Mouse (Mus musculus) neural tube, embryonic 13.5 days (tissue): ENCODE results near the gene Pygb. TPM values are rescaled to one million over a fixed set of nuclear protein-coding genes. Genes with fewer than 3 reads are reported as not detected.

Source experiments
- ATAC-seq: fragments of 200-750 bp; cut with Nextera tagmentation; 2 replicates; pipeline ENCODE4 v1.8.0; 2017; ENCODE audit warnings: low read depth, mild to moderate bottlenecking, moderate TSS enrichment, moderate library complexity
- H3K27ac ChIP-seq: fragments of 300-500 bp; sonication (generic); replicated peaks from 2 replicates; pipeline ENCODE4 v1.5.1; 2015; ENCODE audit warnings: moderate library complexity, mild to moderate bottlenecking, inconsistent platforms
- H3K27me3 ChIP-seq: fragments of 300-500 bp; sonication (generic); 2 replicates; pipeline ENCODE4 v1.6.1; 2015; ENCODE audit warnings: mild to moderate bottlenecking, inconsistent platforms
- H3K36me3 ChIP-seq: fragments of 300-500 bp; sonication (generic); 2 replicates; pipeline ENCODE4 v1.6.1; 2015; ENCODE audit warnings: mild to moderate bottlenecking, inconsistent platforms
- H3K4me1 ChIP-seq: fragments of 300-500 bp; sonication (generic); replicated peaks from 2 replicates; pipeline ENCODE4 v1.6.1; 2015; ENCODE audit warnings: inconsistent platforms
- H3K4me2 ChIP-seq: fragments of 300-500 bp; sonication (generic); 2 replicates; pipeline ENCODE4 v1.6.1; 2015; ENCODE audit warnings: inconsistent platforms, mild to moderate bottlenecking, moderate library complexity
- H3K4me3 ChIP-seq: fragments of 300-500 bp; sonication (generic); 2 replicates; pipeline ENCODE4 v1.5.1; 2015; ENCODE audit warnings: mild to moderate bottlenecking, inconsistent platforms
- H3K9ac ChIP-seq: fragments of 300-500 bp; sonication (generic); 2 replicates; pipeline ENCODE4 v1.6.1; 2015; ENCODE audit warnings: moderate library complexity, mild to moderate bottlenecking, inconsistent platforms
- H3K9me3 ChIP-seq: fragments of 300-500 bp; sonication (generic); 2 replicates; pipeline ENCODE4 v1.6.1; 2016; ENCODE audit warnings: inconsistent platforms
- WGBS: fragments of 180-500 bp; shearing (Covaris S2); methylation state at CpG from one replicate; pipeline ENCODE4 v1.1.7; 2015; 5-methylcytosine and 5-hydroxymethylcytosine counted together
- polyA plus RNA-seq: library from polyadenylated mRNA; unstranded; fragments of >200 nt; fragmentation: Nextera tagmentation; extraction: Ambion mirVana; gene quantifications from 2 replicates; pipeline ENCODE4 v1.2.1, GENCODE M21; 2015

Gene Pygb
- polyA plus RNA-seq, 1 experiment from 2014 or later: 101 TPM

GRCm38 (mm10) chr2:150830011-150830410 is 43.5 kb downstream of the Pygb start:
- 87% methylated on average over 2 of the region's 2 CpGs for WGBS
- no peaks in the 10 kb centered on the region for H3K27me3 ChIP-seq
- peaks cover 100% of the 10 kb centered on the region for H3K36me3 ChIP-seq
- H3K4me2 ChIP-seq: no peak overlapping the region
- no peaks in the 10 kb centered on the region for H3K9me3 ChIP-seq
- H3K4me3 ChIP-seq: no peak overlapping the region
- no peaks in the 10 kb centered on the region for H3K4me1 ChIP-seq
- H3K9ac ChIP-seq: no peak overlapping the region
- H3K27ac ChIP-seq: no peak overlapping the region
- no peak for ATAC-seq

DNA sequence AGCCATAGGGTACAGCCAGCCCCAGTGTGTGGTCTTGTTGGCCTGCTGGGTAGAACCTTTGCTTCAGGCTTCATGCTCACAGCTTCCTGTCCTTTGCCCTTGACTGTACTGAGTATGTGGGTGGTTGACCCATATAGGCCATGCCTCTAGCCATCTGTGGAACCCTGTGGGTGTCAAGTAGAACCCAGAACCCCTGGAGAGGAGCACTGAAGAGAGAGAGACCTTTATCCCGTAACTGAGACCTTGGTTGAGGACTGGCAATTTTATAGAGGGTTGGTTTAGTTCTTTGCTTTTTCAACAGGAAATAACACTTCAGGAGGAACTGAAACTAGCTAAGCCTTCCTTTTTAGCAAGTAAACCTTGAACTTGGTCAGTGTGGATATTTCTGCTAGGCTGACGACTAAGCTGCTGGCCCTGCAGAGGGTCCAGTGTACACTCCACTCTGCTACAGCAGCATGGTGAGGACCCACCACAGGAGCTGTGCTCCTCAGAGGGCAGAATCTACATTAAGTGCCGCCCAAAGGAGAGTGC is 44.4 kb downstream of the Pygb start:
- Histone ChIP-seq H3K27ac (no peak overlapping the region), H3K36me3 (peaks cover 96% of the 10 kb centered on the region), H3K4me1 (no peaks in the 10 kb centered on the region), H3K27me3 (no peaks in the 10 kb centered on the region), H3K4me2 (no peak overlapping the region), H3K9ac (no peak overlapping the region), H3K4me3 (no peak overlapping the region), H3K9me3 (no peaks in the 10 kb centered on the region)
- no peak for ATAC-seq
- WGBS: 78% methylated on average over 3 of the region's 3 CpGs

DNA sequence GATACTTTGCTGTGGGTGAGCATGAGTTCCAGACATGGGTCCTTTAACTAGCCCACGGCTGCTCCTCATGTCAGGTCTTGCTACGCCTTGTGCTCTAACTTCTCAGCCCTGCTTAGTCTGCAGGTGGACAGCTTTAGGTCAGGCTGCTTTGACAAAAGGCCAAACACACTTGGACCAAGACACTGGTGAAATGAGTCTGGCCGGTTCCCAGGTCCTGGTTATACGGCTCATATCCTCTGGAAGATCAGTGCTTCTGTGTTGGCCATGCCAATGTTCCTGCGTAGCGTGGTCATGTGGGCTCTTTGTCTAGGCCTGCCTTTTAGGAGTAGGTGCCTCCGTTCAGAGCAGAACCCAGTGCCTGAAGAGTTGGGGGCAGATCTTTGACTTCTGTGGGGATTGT is 45.5 kb downstream of the Pygb start:
- WGBS: 93% methylated on average over 7 of the region's 7 CpGs
- Histone ChIP-seq H3K36me3 (peaks cover 92% of the 10 kb centered on the region), H3K27me3 (no peaks in the 10 kb centered on the region)

GRCm38 (mm10) chr2:150834616-150835015 is 48.1 kb downstream of the Pygb start:
- Histone ChIP-seq H3K36me3 (peaks cover 86% of the 10 kb centered on the region), H3K27ac (no peak overlapping the region), H3K9ac (no peak overlapping the region), H3K4me2 (no peak overlapping the region), H3K4me1 (no peaks in the 10 kb centered on the region), H3K4me3 (no peak overlapping the region), H3K9me3 (no peaks in the 10 kb centered on the region), H3K27me3 (no peaks in the 10 kb centered on the region)
- no peak for ATAC-seq
- WGBS: 95% methylated on average over 7 of the region's 7 CpGs

More for the DNA sequence above, 45.5 kb downstream of the Pygb start:
- no peak for ATAC-seq
- H3K4me1 ChIP-seq: no peaks in the 10 kb centered on the region
- H3K9me3 ChIP-seq: no peaks in the 10 kb centered on the region
- H3K4me3 ChIP-seq: no peak overlapping the region
- H3K27ac ChIP-seq: no peak overlapping the region
- H3K4me2 ChIP-seq: no peak overlapping the region
- H3K9ac ChIP-seq: no peak overlapping the region

- Histone ChIP-seq H3K27ac (no peak overlapping the region), H3K4me3 (no peak overlapping the region), H3K36me3 (peaks cover 76% of the 10 kb centered on the region), H3K27me3 (no peaks in the 10 kb centered on the region), H3K4me1 (no peaks in the 10 kb centered on the region), H3K9me3 (no peaks in the 10 kb centered on the region), H3K9ac (no peak overlapping the region), H3K4me2 (no peak overlapping the region)
- no peak for ATAC-seq
- 94% methylated on average over 4 of the region's 4 CpGs for WGBS
These were observed 49.4 kb downstream of the Pygb start for GRCm38 (mm10) chr2:150835975-150836374.

DNA sequence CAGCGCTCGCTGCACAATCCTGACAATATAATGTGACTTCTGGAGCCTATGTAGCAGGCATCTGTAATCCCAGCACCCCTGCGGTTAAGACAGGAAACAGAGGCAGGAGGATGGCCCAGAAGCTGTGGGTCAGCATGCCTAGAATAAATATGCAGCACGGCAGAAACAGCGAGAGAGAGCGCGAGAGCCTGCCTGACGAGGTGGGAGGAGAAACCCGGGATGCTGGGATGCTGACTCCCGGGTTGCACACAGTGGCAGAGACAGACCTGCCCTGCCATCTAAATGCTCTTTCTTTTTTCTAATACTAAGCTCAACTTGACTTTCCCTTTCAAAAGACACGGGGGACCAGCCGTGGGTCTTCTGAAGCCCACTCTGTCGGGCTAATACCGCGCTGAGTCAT is 50.4 kb downstream of the Pygb start:
- Histone ChIP-seq H3K9ac (no peak overlapping the region), H3K4me3 (no peak overlapping the region), H3K27me3 (no peaks in the 10 kb centered on the region), H3K4me2 (no peak overlapping the region), H3K36me3 (peaks cover 67% of the 10 kb centered on the region), H3K27ac (no peak overlapping the region), H3K4me1 (no peaks in the 10 kb centered on the region), H3K9me3 (no peaks in the 10 kb centered on the region)
- 75% methylated on average over 15 of the region's 15 CpGs for WGBS
- ATAC-seq: no peak

- H3K4me3 ChIP-seq: no peak overlapping the region
- ATAC-seq: no peak
These were observed 51.2 kb downstream of the Pygb start for GRCm38 (mm10) chr2:150837781-150838180.

DNA sequence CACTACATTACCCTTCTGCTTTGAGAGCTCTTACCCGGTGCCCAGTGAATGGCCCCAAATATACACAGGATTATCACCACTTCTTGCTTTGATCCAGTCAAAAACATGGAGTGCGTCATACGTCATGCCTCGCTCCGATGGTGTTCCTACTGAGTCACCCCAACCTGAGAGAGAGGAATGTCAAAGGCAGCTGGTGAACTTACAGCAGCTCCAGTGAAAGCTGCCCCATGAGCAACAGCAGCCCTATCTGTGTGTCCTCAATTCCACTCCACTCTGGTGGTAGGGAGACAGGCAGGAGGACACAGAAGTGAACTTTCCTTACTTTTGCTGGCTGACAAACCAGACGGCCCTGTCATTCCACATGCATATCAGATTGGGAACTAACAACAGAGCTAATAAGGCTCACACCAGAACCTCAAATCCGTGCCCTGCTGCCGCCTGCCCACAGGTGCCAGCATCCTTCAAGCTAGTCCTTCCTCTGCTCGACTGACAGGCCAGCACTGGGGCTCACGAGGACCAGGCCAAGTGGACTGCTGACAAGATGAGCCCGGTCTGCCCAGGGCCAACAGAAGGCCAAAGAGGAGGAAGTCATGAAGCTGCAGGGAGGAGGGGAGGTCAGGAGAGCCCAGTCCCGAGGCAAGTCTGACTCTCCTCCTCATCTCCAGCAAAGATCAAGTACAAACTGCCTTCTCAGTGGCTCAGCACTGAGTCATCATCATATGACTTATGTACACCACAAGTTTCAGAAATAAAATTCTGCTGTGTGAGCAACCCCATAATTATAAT is 53.3 kb downstream of the Pygb start:
- Histone ChIP-seq H3K27me3 (no peaks in the 10 kb centered on the region), H3K4me2 (no peak overlapping the region), H3K4me1 (no peaks in the 10 kb centered on the region), H3K36me3 (peaks cover 52% of the 10 kb centered on the region), H3K4me3 (no peak overlapping the region), H3K9ac (no peak overlapping the region), H3K9me3 (no peaks in the 10 kb centered on the region), H3K27ac (no peak overlapping the region)
- ATAC-seq: no peak
- 85% methylated on average over 12 of the region's 12 CpGs for WGBS

More at GRCm38 (mm10) chr2:150837781-150838180, 51.2 kb downstream of the Pygb start:
- H3K27me3 ChIP-seq: no peaks in the 10 kb centered on the region
- 93% methylated on average over 3 of the region's 3 CpGs for WGBS
- H3K4me1 ChIP-seq: no peaks in the 10 kb centered on the region
- peaks cover 64% of the 10 kb centered on the region for H3K36me3 ChIP-seq
- no peak overlapping the region for H3K9ac ChIP-seq
- H3K9me3 ChIP-seq: no peaks in the 10 kb centered on the region
- no peak overlapping the region for H3K27ac ChIP-seq
- H3K4me2 ChIP-seq: no peak overlapping the region

- H3K4me2 ChIP-seq: no peak overlapping the region
- no peak overlapping the region for H3K27ac ChIP-seq
- WGBS: 62% methylated on average over 11 of the region's 11 CpGs
- H3K9me3 ChIP-seq: no peaks in the 10 kb centered on the region
- H3K9ac ChIP-seq: no peak overlapping the region
- ATAC-seq: no peak
- H3K27me3 ChIP-seq: no peaks in the 10 kb centered on the region
- H3K4me3 ChIP-seq: no peak overlapping the region
- H3K36me3 ChIP-seq: peaks cover 50% of the 10 kb centered on the region
- H3K4me1 ChIP-seq: no peaks in the 10 kb centered on the region
These were observed 54.6 kb downstream of the Pygb start for GRCm38 (mm10) chr2:150841109-150841508.

- 84% methylated on average over 7 of the region's 7 CpGs for WGBS
- Histone ChIP-seq H3K27ac (no peak overlapping the region), H3K4me2 (no peak overlapping the region), H3K4me1 (0 out of 2 replicates have a peak, but pooled peaks cover 3% of the 10 kb centered on the region), H3K9ac (no peak overlapping the region), H3K27me3 (no peaks in the 10 kb centered on the region), H3K36me3 (peaks cover 49% of the 10 kb centered on the region), H3K4me3 (no peak overlapping the region), H3K9me3 (no peaks in the 10 kb centered on the region)
- ATAC-seq: no peak
These were observed 55.5 kb downstream of the Pygb start for GRCm38 (mm10) chr2:150842049-150842461.

GRCm38 (mm10) chr2:150844798-150845197 is 58.3 kb downstream of the Pygb start:
- Histone ChIP-seq H3K27ac (no peak overlapping the region), H3K4me2 (no peak overlapping the region), H3K4me1 (peaks cover 20% of the 10 kb centered on the region), H3K9me3 (no peaks in the 10 kb centered on the region), H3K9ac (no peak overlapping the region), H3K27me3 (no peaks in the 10 kb centered on the region), H3K4me3 (no peak overlapping the region), H3K36me3 (peaks cover 31% of the 10 kb centered on the region)
- 72% methylated on average over 1 of the region's 1 CpGs for WGBS
- ATAC-seq: no peak

- no peak overlapping the region for H3K9ac ChIP-seq
- no peaks in the 10 kb centered on the region for H3K9me3 ChIP-seq
- no peak overlapping the region for H3K4me3 ChIP-seq
- H3K27ac ChIP-seq: peak overlapping the region; percentile 52
- H3K4me2 ChIP-seq: no peak overlapping the region
- H3K36me3 ChIP-seq: peaks cover 28% of the 10 kb centered on the region
- 58% methylated on average over 8 of the region's 8 CpGs for WGBS
- H3K4me1 ChIP-seq: peaks cover 20% of the 10 kb centered on the region
- ATAC-seq: no peak
- H3K27me3 ChIP-seq: no peaks in the 10 kb centered on the region
These were observed 61.0 kb downstream of the Pygb start for GRCm38 (mm10) chr2:150847436-150847995.
